Mouse (Mus musculus): ENCODE data around the gene Spint1. TPM values are rescaled to one million over a fixed set of nuclear protein-coding genes. Genes with fewer than 3 reads are reported as not detected.

Spint1 gene
- total and polyA plus RNA-seq, 3 experiments = 1.1 TPM; not detected in 2

GRCm38 (mm10) chr2:119262978-119263377, 25.8 kb downstream of the Spint1 start:
- H3K4me3 ChIP-seq = no peak overlapping the region

GRCm38 (mm10) chr2:119263813-119264212, 26.7 kb downstream of the Spint1 start:
- Histone ChIP-seq H3K4me1 (ENCODE audit: control insufficient read depth, insufficient read depth, low read length) (no peaks in the 10 kb centered on the region), H3K4me3 (no peak overlapping the region), H3K36me3 (ENCODE audit: control insufficient read depth, insufficient read depth, low read length) (no peaks in the 10 kb centered on the region), H3K79me2 (replicated peaks; ENCODE audit: control insufficient read depth, insufficient read depth, low read length) (no peaks in the 10 kb centered on the region), H3K27me3 (ENCODE audit: control insufficient read depth, insufficient read depth, low read length) (no peaks in the 10 kb centered on the region), H3K27ac (no peak overlapping the region), H3K9ac (ENCODE audit: low read depth, low read length) (no peak overlapping the region)
- TF ChIP-seq POLR2A (IDR thresholded peaks at IDR 0.05; ENCODE audit: insufficient read depth, low read depth, low read length) (no peak), CTCF (IDR thresholded peaks at IDR 0.05) (no peak), EP300 (IDR thresholded peaks at IDR 0.05; ENCODE audit: insufficient read depth, low read depth, low read length) (no peak)
- WGBS = 64% methylated on average over 5 of the region's 5 CpGs
- intact Hi-C loops (cut with DNase I) = no loop called here
- DNase-seq = no peak

More at GRCm38 (mm10) chr2:119262978-119263377, 25.8 kb downstream of the Spint1 start:
- Histone ChIP-seq H3K27me3 (ENCODE audit: control insufficient read depth, insufficient read depth, low read length) (no peaks in the 10 kb centered on the region), H3K27ac (no peak overlapping the region), H3K36me3 (ENCODE audit: control insufficient read depth, insufficient read depth, low read length) (no peaks in the 10 kb centered on the region), H3K79me2 (replicated peaks; ENCODE audit: control insufficient read depth, insufficient read depth, low read length) (no peaks in the 10 kb centered on the region), H3K9ac (ENCODE audit: low read depth, low read length) (no peak overlapping the region; the same call in 1 of the 2 replicates), H3K4me1 (ENCODE audit: control insufficient read depth, insufficient read depth, low read length) (no peaks in the 10 kb centered on the region)
- DNase-seq = peak; percentile 60 to 70
- WGBS = 20% methylated on average over 8 of the region's 8 CpGs
- intact Hi-C loops (cut with DNase I) = no loop called here
- no peak for TF ChIP-seq CTCF (IDR thresholded peaks at IDR 0.05)
- TF ChIP-seq EP300 (IDR thresholded peaks at IDR 0.05; ENCODE audit: insufficient read depth, low read depth, low read length) = no peak
- no peak for TF ChIP-seq POLR2A (IDR thresholded peaks at IDR 0.05; ENCODE audit: insufficient read depth, low read depth, low read length)

GRCm38 (mm10) chr2:119270286-119270642, 33.1 kb downstream of the Spint1 start:
- Histone ChIP-seq H3K27me3 (ENCODE audit: control insufficient read depth, insufficient read depth, low read length) (peaks cover 2% of the 10 kb centered on the region), H3K27ac (no peak overlapping the region), H3K36me3 (ENCODE audit: control insufficient read depth, insufficient read depth, low read length) (no peaks in the 10 kb centered on the region), H3K4me3 (no peak overlapping the region), H3K9ac (ENCODE audit: low read depth, low read length) (no peak overlapping the region), H3K4me1 (ENCODE audit: control insufficient read depth, insufficient read depth, low read length) (no peaks in the 10 kb centered on the region), H3K79me2 (replicated peaks; ENCODE audit: control insufficient read depth, insufficient read depth, low read length) (no peaks in the 10 kb centered on the region)
- no peak for DNase-seq
- 73% methylated on average over 9 of the region's 9 CpGs for WGBS
- intact Hi-C loops (cut with DNase I) = no loop called here
- TF ChIP-seq POLR2A (IDR thresholded peaks at IDR 0.05; ENCODE audit: insufficient read depth, low read depth, low read length) (no peak), CTCF (IDR thresholded peaks at IDR 0.05) (no peak), EP300 (IDR thresholded peaks at IDR 0.05; ENCODE audit: insufficient read depth, low read depth, low read length) (no peak)

- TF ChIP-seq EP300 (IDR thresholded peaks at IDR 0.05; ENCODE audit: insufficient read depth, low read depth, low read length) (no peak), CTCF (IDR thresholded peaks at IDR 0.05) (no peak), POLR2A (IDR thresholded peaks at IDR 0.05; ENCODE audit: insufficient read depth, low read depth, low read length) (no peak)
- H3K36me3 ChIP-seq (ENCODE audit: control insufficient read depth, insufficient read depth, low read length) = no peaks in the 10 kb centered on the region
- intact Hi-C loops (cut with DNase I) = no loop called here
- peak within 1 kb of the TSS; percentile 54 for H3K9ac ChIP-seq (ENCODE audit: low read depth, low read length)
- DNase-seq = peak in 1 of 2 experiments; percentile 50
- no peaks in the 10 kb centered on the region for H3K4me1 ChIP-seq (ENCODE audit: control insufficient read depth, insufficient read depth, low read length)
- H3K27ac ChIP-seq = no peak within 1 kb of the TSS
- 2% methylated on average over 48 of the region's 49 CpGs for WGBS
- peaks cover 2% of the 10 kb centered on the region for H3K27me3 ChIP-seq (ENCODE audit: control insufficient read depth, insufficient read depth, low read length)
- no peaks in the 10 kb centered on the region for H3K79me2 ChIP-seq (replicated peaks; ENCODE audit: control insufficient read depth, insufficient read depth, low read length)
- peak within 1 kb of the TSS; percentile 46 for H3K4me3 ChIP-seq
Measured at GRCm38 (mm10) chr2:119270643-119271331, 33.6 kb downstream of the Spint1 start, which contains the start of gene Rhov. Rhov (minus strand) TSS chr2:119271272.

GRCm38 (mm10) chr2:119274126-119274525, 37.0 kb downstream of the Spint1 start:
- Histone ChIP-seq H3K79me2 (replicated peaks; ENCODE audit: control insufficient read depth, insufficient read depth, low read length) (no peaks in the 10 kb centered on the region), H3K27ac (no peak overlapping the region), H3K27me3 (ENCODE audit: control insufficient read depth, insufficient read depth, low read length) (peaks cover 2% of the 10 kb centered on the region), H3K4me1 (ENCODE audit: control insufficient read depth, insufficient read depth, low read length) (no peaks in the 10 kb centered on the region), H3K36me3 (ENCODE audit: control insufficient read depth, insufficient read depth, low read length) (no peaks in the 10 kb centered on the region), H3K9ac (ENCODE audit: low read depth, low read length) (no peak overlapping the region), H3K4me3 (no peak overlapping the region)
- TF ChIP-seq EP300 (IDR thresholded peaks at IDR 0.05; ENCODE audit: insufficient read depth, low read depth, low read length) = no peak
- TF ChIP-seq CTCF (IDR thresholded peaks at IDR 0.05) = no peak
- TF ChIP-seq POLR2A (IDR thresholded peaks at IDR 0.05; ENCODE audit: insufficient read depth, low read depth, low read length) = no peak
- 76% methylated on average over 1 of the region's 1 CpGs for WGBS
- intact Hi-C loops (cut with DNase I) = no loop called here
- DNase-seq = no peak

GRCm38 (mm10) chr2:119276926-119277325, 39.8 kb downstream of the Spint1 start:
- Histone ChIP-seq H3K4me1 (ENCODE audit: control insufficient read depth, insufficient read depth, low read length) (no peaks in the 10 kb centered on the region), H3K27ac (no peak overlapping the region), H3K4me3 (no peak overlapping the region), H3K27me3 (ENCODE audit: control insufficient read depth, insufficient read depth, low read length) (no peaks in the 10 kb centered on the region), H3K36me3 (ENCODE audit: control insufficient read depth, insufficient read depth, low read length) (no peaks in the 10 kb centered on the region), H3K9ac (ENCODE audit: low read depth, low read length) (no peak overlapping the region), H3K79me2 (replicated peaks; ENCODE audit: control insufficient read depth, insufficient read depth, low read length) (no peaks in the 10 kb centered on the region)
- DNase-seq = no peak
- TF ChIP-seq CTCF (IDR thresholded peaks at IDR 0.05) = no peak
- no peak for TF ChIP-seq POLR2A (IDR thresholded peaks at IDR 0.05; ENCODE audit: insufficient read depth, low read depth, low read length)
- TF ChIP-seq EP300 (IDR thresholded peaks at IDR 0.05; ENCODE audit: insufficient read depth, low read depth, low read length) = no peak
- 72% methylated on average over 7 of the region's 7 CpGs for WGBS
- intact Hi-C loops (cut with DNase I) = no loop called here

Data from heart, adult 2 months (tissue).